Mouse (Mus musculus): ENCODE results near the gene Gm38431. TPM values are rescaled to one million over a fixed set of nuclear protein-coding genes. Genes with fewer than 3 reads are reported as not detected.

Gm38431 gene
- total and polyA plus RNA-seq, 3 experiments, result 1.1 to 30.5 (median 9.8) TPM

- DNase-seq (ENCODE audit: extremely low read depth), result no peak
- Histone ChIP-seq H3K4me1 (ENCODE audit: control insufficient read depth in 1 of 2, insufficient read depth in 2 of 2) (peaks cover 20 to 52% of the 10 kb centered on the region in 2 experiments), H3K36me3 (replicated peaks in 1 of 2; ENCODE audit: control insufficient read depth in 1 of 2, insufficient read depth in 1 of 2, low read length in 1 of 2) (peaks cover 70 to 90% of the 10 kb centered on the region in 2 experiments), H3K4me3 (replicated peaks in 1 of 3; ENCODE audit: low read depth in 2 of 3, low read length in 2 of 3, poor library complexity in 1 of 3) (no peak overlapping the region), H3K4me2 (ENCODE audit: insufficient read depth, low read depth, poor library complexity, severe bottlenecking) (no peak overlapping the region), H3K9ac (ENCODE audit: insufficient read depth, low read depth) (no peak overlapping the region), H3K27ac (ENCODE audit: insufficient read depth, low read depth) (no peak overlapping the region), H3K27me3 (replicated peaks) (no peaks in the 10 kb centered on the region), H3K79me2 (replicated peaks; ENCODE audit: control insufficient read depth, extremely low read depth, insufficient read depth, poor library complexity, severe bottlenecking) (peaks cover 76% of the 10 kb centered on the region), H3K9me3 (replicated peaks; ENCODE audit: low read length) (no peaks in the 10 kb centered on the region)
- TF ChIP-seq ELF1 (IDR thresholded peaks at IDR 0.05; ENCODE audit: low read depth, low read length) (no peak), RAD21 (IDR thresholded peaks at IDR 0.05; ENCODE audit: low read depth, low read length) (no peak), MXI1 (IDR thresholded peaks at IDR 0.05; ENCODE audit: low read depth, low read length) (no peak), JUN (IDR thresholded peaks at IDR 0.05; ENCODE audit: insufficient read depth, low read depth, low read length) (no peak), ZC3H11A (IDR thresholded peaks at IDR 0.05; ENCODE audit: low read depth, low read length) (no peak), CHD1 (IDR thresholded peaks at IDR 0.05; ENCODE audit: low read depth, low read length) (no peak), NELFE (IDR thresholded peaks at IDR 0.05; ENCODE audit: low read depth, low read length) (no peak), POLR2AphosphoS2 (IDR thresholded peaks at IDR 0.05; ENCODE audit: low read depth, low read length) (no peak; the same call in 1 of the 2 replicates), MAZ (IDR thresholded peaks at IDR 0.05; ENCODE audit: low read depth, low read length) (no peak), CHD2 (IDR thresholded peaks at IDR 0.05; ENCODE audit: low read length) (no peak), SMC3 (IDR thresholded peaks at IDR 0.05; ENCODE audit: low read depth, low read length) (no peak), MAX (IDR thresholded peaks at IDR 0.05; ENCODE audit: low read length) (no peak)
- dilution Hi-C loops (cut with MboI; ENCODE audit: extremely low pct_ligation_motif_present, extremely low pct_unique_long_range_greater_than_20kb, low sequenced_read_pairs) (no loop called here), in situ Hi-C loops (cut with MboI; ENCODE audit: low pct_ligation_motif_present, low pct_unique_long_range_greater_than_20kb, low sequenced_read_pairs) (no loop called here)
These were observed 69.5 kb downstream of the Gm38431 start for GRCm38 (mm10) chr9:21022288-21022687.

- DNase-seq (ENCODE audit: extremely low read depth), result no peak
- H3K79me2 ChIP-seq (replicated peaks; ENCODE audit: control insufficient read depth, extremely low read depth, insufficient read depth, poor library complexity, severe bottlenecking), result peaks cover 82% of the 10 kb centered on the region
- H3K27me3 ChIP-seq (replicated peaks), result no peaks in the 10 kb centered on the region
- no peak overlapping the region for H3K4me2 ChIP-seq (ENCODE audit: insufficient read depth, low read depth, poor library complexity, severe bottlenecking)
- dilution Hi-C loops (cut with MboI; ENCODE audit: extremely low pct_ligation_motif_present, extremely low pct_unique_long_range_greater_than_20kb, low sequenced_read_pairs) (no loop called here), in situ Hi-C loops (cut with MboI; ENCODE audit: low pct_ligation_motif_present, low pct_unique_long_range_greater_than_20kb, low sequenced_read_pairs) (no loop called here)
- TF ChIP-seq POLR2AphosphoS2 (IDR thresholded peaks at IDR 0.05; ENCODE audit: low read depth, low read length) (0 out of 2 replicates have a peak, but pooled peaks have one; percentile 8), MAFK (IDR thresholded peaks at IDR 0.05; ENCODE audit: insufficient replicate concordance, low read length) (no peak)
- no peak overlapping the region for H3K27ac ChIP-seq (ENCODE audit: insufficient read depth, low read depth)
- H3K4me1 ChIP-seq (ENCODE audit: control insufficient read depth in 1 of 2, insufficient read depth in 2 of 2), result peaks cover 19 to 50% of the 10 kb centered on the region in 2 experiments
- H3K9ac ChIP-seq (ENCODE audit: insufficient read depth, low read depth), result no peak overlapping the region
- no peaks in the 10 kb centered on the region for H3K9me3 ChIP-seq (replicated peaks; ENCODE audit: low read length)
- no peak overlapping the region for H3K4me3 ChIP-seq (replicated peaks in 1 of 3; ENCODE audit: low read depth in 2 of 3, low read length in 2 of 3, poor library complexity in 1 of 3)
- H3K36me3 ChIP-seq (replicated peaks in 1 of 2; ENCODE audit: control insufficient read depth in 1 of 2, insufficient read depth in 1 of 2, low read length in 1 of 2), result peaks cover 61 to 83% of the 10 kb centered on the region in 2 experiments
These were observed 70.4 kb downstream of the Gm38431 start for GRCm38 (mm10) chr9:21021363-21021762.

DNA sequence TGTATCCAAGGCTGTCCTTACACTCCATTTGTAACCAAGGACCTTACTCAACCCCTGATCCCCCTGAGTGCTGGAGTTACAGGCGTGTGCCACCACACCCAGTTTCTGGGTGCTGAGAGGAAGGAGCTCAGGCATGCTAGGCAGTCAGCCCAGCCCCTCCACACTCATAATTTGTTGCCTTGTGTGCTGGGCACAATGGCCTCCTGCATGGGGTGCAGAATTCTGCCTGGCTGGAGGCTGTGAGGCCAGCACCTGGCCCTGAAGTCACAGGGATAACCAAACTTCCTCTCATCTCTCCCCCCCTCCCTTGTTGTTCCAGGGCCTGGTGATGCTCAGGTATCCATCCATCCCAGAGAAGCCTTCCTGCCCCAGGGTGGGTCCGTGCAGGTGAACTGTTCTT, 73.2 kb downstream of the Gm38431 start:
- Histone ChIP-seq H3K27me3 (replicated peaks) (no peaks in the 10 kb centered on the region), H3K4me2 (ENCODE audit: insufficient read depth, low read depth, poor library complexity, severe bottlenecking) (peak overlapping the region; percentile 65), H3K79me2 (replicated peaks; ENCODE audit: control insufficient read depth, extremely low read depth, insufficient read depth, poor library complexity, severe bottlenecking) (peaks cover 73% of the 10 kb centered on the region), H3K9ac (ENCODE audit: insufficient read depth, low read depth) (peak overlapping the region; percentile 25; the same call in 1 of the 2 replicates), H3K36me3 (replicated peaks in 1 of 2; ENCODE audit: control insufficient read depth in 1 of 2, insufficient read depth in 1 of 2, low read length in 1 of 2) (peaks cover 43 to 58% of the 10 kb centered on the region in 2 experiments), H3K4me3 (replicated peaks in 1 of 3; ENCODE audit: low read depth in 2 of 3, low read length in 2 of 3, poor library complexity in 1 of 3) (peak overlapping the region; percentile 9 to 50 (median 29)), H3K9me3 (replicated peaks; ENCODE audit: low read length) (no peaks in the 10 kb centered on the region), H3K27ac (ENCODE audit: insufficient read depth, low read depth) (no peak overlapping the region), H3K4me1 (ENCODE audit: control insufficient read depth in 1 of 2, insufficient read depth in 2 of 2) (peaks cover 26 to 62% of the 10 kb centered on the region in 2 experiments)
- in situ Hi-C loops (cut with MboI; ENCODE audit: low pct_ligation_motif_present, low pct_unique_long_range_greater_than_20kb, low sequenced_read_pairs), result loop anchor here (10.0 kb wide), 1 partner anchor 126 kb away; the partner anchor contains the start of gene Cdc37
- TF ChIP-seq JUND (conservative IDR thresholded peaks at IDR 0.05; ENCODE audit: low read depth, low read length) (no peak), USF2 (conservative IDR thresholded peaks at IDR 0.05; ENCODE audit: low read depth, low read length) (no peak), MAZ (IDR thresholded peaks at IDR 0.05; ENCODE audit: low read depth, low read length) (no peak), SMC3 (IDR thresholded peaks at IDR 0.05; ENCODE audit: low read depth, low read length) (no peak), E2F4 (IDR thresholded peaks at IDR 0.05; ENCODE audit: insufficient replicate concordance, low read depth, low read length) (no peak), USF1 (IDR thresholded peaks at IDR 0.05; ENCODE audit: low read depth, low read length) (no peak), ELF1 (IDR thresholded peaks at IDR 0.05; ENCODE audit: low read depth, low read length) (no peak), ZNF384 (IDR thresholded peaks at IDR 0.05; ENCODE audit: low read depth, low read length) (no peak), CHD1 (IDR thresholded peaks at IDR 0.05; ENCODE audit: low read depth, low read length) (no peak), HCFC1 (IDR thresholded peaks at IDR 0.05; ENCODE audit: low read depth, low read length) (no peak), MYC (IDR thresholded peaks at IDR 0.05; ENCODE audit: low read depth, low read length) (no peak), MAFK (IDR thresholded peaks at IDR 0.05; ENCODE audit: insufficient replicate concordance, low read length) (no peak), GABPA (IDR thresholded peaks at IDR 0.05; ENCODE audit: insufficient replicate concordance, low read depth, low read length) (no peak), POLR2AphosphoS2 (IDR thresholded peaks at IDR 0.05; ENCODE audit: low read depth, low read length) (no peak)
- no peak for DNase-seq (ENCODE audit: extremely low read depth)
- dilution Hi-C loops (cut with MboI; ENCODE audit: extremely low pct_ligation_motif_present, extremely low pct_unique_long_range_greater_than_20kb, low sequenced_read_pairs), result no loop called here
